Mouse (Mus musculus): ENCODE results near the gene Rhbdf2.
A peak's percentile ranks its signal among the peaks of the same experiment; 100 is the strongest.

Rhbdf2 gene

GRCm38 (mm10) chr11:116659027-116659621, 32.3 kb upstream of the Rhbdf2 start:
- DNase-seq (ENCODE audit: low read depth, low spot score): no peak

- DNase-seq (ENCODE audit: low read depth, low spot score): no peak
Measured at GRCm38 (mm10) chr11:116658238-116658637, 31.4 kb upstream of the Rhbdf2 start.

DNA sequence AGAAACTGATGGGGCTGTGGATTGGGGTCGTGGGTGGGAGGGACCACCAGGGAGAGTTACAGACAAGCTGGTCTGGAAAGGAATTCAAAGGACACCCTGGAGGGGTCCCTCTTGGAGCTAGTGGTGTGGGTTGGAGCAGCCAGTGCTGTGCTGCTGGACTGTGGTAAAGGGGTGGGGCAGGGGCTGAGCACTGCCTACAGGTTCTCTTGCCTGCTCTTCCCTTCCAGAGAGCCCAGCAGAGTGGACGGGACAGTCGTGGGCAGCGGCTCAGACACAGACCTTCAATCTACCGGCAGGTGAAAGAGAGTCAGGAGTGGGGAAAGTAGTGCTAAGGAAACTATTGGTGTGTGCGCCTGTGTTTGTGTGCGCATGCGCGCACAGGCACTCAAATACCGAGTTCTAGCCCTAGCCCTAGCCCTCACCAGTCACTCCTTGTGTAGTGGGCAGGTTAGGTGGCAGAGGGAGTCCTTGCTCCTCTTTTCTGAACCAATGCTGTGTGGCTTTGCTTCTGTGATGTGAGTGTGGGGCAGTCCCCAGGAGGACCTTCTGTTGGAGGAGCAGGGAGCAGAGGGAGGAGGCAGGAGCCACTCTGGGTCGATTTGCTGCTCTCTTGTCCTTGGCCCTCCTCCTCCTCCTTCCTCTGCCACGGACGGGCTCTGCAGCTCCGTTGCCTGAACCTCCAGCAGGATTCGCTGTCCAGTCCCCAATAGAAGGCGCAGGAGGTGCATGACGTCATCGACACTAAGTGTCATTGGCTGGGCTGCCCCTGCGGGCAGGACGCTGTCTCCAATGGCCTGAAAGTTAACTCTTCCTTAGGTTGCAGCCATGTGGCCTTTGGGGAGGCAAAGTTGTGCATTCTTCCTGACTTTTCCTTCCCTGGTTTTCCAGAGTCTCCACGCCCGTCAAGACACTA, 30.7 kb upstream of the Rhbdf2 start:
- DNase-seq (ENCODE audit: low read depth, low spot score): peak; percentile 91

GRCm38 (mm10) chr11:116656348-116657191, 29.8 kb upstream of the Rhbdf2 start:
- peak; percentile 86 for DNase-seq (ENCODE audit: low read depth, low spot score)

DNA sequence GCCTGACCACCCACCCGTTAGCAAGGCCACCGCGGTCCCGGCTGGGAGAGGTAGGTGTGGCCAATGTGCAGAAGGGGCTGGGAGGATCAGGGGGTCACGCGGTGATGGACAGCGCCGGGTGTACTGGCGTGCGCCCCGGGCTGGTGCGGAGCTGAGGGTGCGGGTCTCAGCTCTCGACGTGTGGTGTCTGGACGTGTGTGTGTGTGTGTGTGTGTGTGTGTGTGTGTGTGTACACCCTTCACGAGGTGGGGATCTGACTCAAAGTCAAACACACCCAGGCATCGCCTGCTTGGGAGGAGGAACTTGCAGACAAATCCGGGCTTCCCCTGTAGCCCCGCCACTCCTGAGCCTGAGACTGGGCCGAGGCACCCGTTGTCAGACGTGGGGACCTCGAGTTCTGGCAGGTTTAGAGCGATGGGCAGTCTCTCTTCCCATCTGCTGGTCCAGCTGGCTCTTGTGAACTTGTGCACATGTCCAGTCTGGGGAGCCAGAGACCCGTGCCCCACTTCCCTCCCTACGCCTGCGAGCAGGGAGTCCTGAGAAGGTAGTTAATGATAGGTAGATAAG, 27.5 kb upstream of the Rhbdf2 start, which contains the start of gene Cygb:
Cygb (minus strand) TSS at position 59 of the 567 bp plus-strand sequence.
- DNase-seq (ENCODE audit: low read depth, low spot score): no peak

DNA sequence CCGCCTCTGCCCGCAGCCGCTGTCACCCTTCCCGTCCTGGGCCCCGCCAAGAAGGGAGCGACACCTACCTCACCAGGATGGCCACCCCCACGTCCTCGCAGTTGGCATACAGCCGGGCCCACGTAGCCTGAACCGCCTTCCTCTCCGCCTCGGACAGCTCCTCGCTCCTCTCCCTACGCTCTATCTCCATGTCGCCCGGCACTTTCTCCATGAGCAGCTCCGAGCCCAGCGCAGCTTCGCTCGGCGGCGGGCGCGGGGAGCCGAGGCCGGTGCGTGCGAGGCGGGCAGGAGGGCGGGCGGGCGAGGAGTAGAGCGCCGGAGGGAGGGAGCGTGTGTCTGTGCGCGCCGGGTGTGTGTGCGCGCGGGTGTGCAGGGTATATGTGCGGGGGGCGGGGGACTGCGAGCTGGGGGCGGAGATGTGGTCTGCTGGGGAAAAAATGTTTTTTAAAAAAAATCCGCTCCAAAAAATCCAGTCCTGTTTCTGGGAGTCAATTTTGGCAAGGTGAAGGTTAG, 26.9 kb upstream of the Rhbdf2 start:
- DNase-seq (ENCODE audit: low read depth, low spot score): no peak

GRCm38 (mm10) chr11:116653234-116653633, 26.4 kb upstream of the Rhbdf2 start, which contains the start of gene Prcd:
Gene Prcd (plus strand): TSS chr11:116653534.
- no peak for DNase-seq (ENCODE audit: low read depth, low spot score)

DNA sequence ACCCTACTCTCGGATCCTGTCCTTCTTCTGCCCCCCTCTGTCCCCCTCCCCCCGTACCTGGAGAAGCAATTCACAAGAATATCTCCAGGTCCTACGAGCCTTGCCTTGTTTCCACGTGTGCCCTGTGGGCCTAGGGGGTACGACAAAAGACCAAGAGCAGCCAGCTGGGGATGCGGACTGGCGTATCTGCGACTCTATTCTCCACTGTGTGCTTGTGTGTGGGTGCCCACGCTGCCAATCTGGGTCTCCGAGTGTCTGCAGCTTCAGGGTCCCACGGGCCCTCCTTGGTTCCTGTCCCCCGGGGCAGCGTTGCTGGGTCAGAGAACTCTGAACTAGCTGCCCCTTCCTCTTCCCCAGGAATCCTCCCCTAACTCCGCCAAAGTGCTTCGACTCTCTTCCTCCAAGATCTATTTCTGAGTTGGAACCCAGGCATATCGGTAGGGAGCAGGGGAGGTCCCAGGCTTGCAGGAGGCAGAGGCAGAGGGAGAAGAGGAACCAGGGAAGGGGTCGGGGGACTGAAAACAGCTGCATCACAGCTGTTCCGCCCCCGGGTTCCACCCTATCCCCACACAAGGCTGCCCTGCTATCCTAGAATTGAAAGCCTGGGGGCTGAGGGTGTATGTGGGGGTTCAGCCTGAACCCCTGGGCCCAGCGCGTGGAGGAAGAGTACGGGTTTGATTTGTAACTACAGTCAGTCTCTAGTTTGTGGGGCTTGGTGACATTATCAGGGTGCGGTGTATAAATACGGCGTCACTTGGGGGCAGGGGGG, 25.7 kb upstream of the Rhbdf2 start:
- DNase-seq (ENCODE audit: low read depth, low spot score): no peak

GRCm38 (mm10) chr11:116651339-116651738, 24.5 kb upstream of the Rhbdf2 start:
- DNase-seq (ENCODE audit: low read depth, low spot score): no peak

DNA sequence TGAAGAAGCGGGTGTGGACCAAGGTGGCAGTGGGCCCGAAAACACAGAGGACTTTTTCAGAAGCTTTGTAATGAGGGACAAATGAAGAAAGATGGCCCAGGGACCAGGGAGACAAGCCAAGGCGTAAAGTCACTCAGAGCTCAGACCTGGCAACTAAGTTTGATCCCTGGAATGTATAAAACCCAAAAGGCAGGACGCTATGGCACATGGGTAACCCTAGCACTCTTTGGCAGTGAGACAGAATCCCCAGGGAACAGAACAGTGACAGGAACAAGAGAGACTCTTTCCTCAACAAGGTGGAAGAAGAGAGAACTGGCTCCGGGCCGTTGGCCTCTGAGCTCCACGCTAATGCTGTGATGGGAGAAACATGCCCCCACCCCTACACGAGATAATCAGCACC, 24.0 kb upstream of the Rhbdf2 start:
- no peak for DNase-seq (ENCODE audit: low read depth, low spot score)

- DNase-seq (ENCODE audit: low read depth, low spot score): no peak
Measured at GRCm38 (mm10) chr11:116649711-116650337, 23.0 kb upstream of the Rhbdf2 start.

DNA sequence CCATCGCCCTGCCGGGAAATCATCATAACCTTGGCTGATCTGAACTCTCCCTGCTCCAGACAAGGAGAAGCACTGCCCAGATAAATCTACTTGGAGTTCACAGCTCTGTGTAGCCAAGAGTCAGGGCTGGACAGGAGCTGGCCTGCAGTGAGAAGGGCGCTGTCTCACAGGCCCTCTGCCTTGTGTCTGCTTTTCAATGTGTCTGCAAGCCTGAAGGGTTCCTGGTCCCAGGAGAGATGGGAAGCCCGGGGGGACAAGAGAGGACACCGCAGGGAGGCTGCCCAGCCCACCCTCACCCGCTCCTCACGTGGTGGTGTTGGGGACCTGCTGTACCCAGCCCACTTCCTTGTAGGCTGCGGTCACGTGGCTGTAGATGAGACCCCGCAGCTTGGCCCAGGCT, 22.2 kb upstream of the Rhbdf2 start:
- DNase-seq (ENCODE audit: low read depth, low spot score): no peak

DNA sequence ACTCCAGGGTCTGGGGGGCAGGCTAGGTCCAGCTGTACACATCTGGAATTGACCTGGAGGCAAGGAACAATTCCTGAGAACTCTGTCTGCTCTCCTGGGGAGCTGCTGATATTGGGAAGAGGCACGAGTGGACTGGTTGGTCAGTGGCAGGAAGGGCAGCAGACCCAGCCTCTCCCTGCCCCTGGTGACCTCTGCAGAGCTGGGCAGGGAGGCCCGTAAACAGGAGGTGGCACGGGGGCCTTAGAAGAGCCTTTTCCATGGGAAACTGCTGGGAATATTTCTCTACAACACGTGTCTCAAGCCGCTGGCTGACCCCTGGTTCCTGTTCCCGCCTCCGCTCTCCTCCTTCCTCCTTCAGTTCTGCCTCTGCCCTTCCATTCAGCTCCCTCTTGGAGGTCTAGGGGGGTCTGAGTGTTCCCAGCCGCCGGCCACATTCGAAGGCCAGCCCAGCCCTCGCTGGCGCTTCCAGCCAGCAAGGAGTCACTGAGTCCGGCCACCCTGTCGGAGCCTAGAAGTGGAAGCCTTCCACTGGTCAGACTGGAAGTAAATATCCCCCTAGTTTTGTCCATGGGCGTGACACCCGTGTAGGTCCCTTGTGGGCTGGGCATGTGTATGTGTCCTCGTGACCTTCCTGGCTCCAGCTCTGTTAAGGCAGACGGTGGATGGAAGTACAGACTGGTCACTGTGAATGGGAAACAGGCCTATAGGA, 21.5 kb upstream of the Rhbdf2 start:
- DNase-seq (ENCODE audit: low read depth, low spot score): no peak

- DNase-seq (ENCODE audit: low read depth, low spot score): no peak
Measured at GRCm38 (mm10) chr11:116647340-116647991, 20.6 kb upstream of the Rhbdf2 start.

- no peak for DNase-seq (ENCODE audit: low read depth, low spot score)
Measured at GRCm38 (mm10) chr11:116646771-116647170, 20.0 kb upstream of the Rhbdf2 start.

DNA sequence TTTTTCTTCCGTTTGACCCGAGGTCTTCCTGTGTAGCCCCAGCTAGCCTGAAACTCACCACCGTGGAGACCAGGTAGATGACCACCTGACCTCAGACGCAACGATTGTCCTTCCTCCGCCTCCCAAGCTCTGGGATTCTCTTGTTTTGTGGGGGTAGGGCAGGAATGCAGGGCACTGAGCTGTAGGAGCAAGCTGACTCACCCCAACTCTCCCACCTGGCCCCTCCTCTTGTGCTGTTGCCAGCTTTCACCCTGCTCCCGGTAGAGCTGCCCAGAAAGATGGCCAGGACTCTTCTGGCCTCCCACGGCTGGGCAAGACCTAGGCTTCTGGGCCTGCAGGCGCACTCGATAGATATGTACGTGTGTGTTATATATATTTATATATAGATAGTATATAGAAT, 19.3 kb upstream of the Rhbdf2 start:
- no peak for DNase-seq (ENCODE audit: low read depth, low spot score)

DNA sequence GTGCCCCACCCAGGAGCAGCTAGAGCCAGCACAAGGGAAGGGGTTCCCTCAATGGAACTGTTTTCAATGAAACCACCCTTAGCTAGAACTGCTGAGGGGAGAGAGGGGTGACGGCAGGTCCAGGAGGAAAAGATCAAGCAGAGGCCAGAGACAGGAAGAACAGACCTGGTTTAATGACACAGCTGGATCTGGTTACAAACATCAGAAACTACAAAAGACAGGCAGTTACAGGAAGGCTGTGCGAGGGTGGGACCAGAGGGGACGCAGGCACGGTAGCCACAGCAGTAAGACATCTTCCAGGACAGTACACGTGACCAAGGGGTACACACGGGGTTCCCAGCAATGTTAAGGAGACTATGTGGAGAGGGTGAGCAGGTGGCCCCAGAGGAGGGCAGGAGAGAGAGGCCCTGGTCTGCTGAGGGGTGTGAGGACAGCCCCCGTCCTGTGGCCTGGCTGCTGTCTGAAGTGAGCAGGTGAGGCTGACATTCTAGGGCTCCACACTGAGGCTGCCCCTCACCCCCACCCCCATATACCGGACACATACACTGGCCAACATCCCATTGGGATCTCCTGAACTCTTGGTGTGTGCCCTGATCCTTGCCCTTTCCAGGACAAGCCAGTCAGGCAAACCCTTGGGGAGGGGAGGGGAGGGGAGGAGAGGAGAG, 18.8 kb upstream of the Rhbdf2 start:
- DNase-seq (ENCODE audit: low read depth, low spot score): no peak

Measured in retina, adult 2 months (tissue).